24 mouse cellular contexts compared by ENCODE assay signal in the genomic region with DNA sequence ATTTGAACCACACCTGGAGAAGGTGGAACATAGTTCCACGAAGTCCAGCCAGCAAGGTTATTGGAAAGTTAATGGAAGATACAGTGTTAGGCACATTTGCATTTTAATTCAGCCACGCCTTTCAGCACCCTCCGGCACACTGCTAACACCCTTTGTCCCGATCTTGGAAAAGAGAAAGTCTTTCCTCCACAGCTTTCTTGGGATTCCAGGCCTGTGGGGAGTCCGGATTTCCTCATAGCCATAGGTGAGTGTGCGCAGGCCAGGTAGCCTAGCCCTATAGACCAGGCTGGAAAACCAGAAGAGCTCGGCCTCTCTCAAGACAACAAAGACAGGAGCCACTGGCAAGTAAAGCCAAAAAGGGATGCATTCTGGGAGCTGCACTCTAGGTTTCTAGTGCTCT. TPM values are rescaled to one million over a fixed set of nuclear protein-coding genes. Genes with fewer than 3 reads are reported as not detected.
DNase-seq lines count a peak whose midpoint lies in the region; TF ChIP-seq lines count a peak whose summit lies in the region.
"Had no signal": no experiment of that assay in that cellular context is flagged by ENCODE, and none has a peak within 500 bp of the region (broad histone marks: within the 10 kb centered on the region; RNA-seq: fewer than 3 reads in every experiment).

No protein-coding gene starts in this region.

- no peaks in the 10 kb centered on the region for H3K27me3 ChIP-seq in kidney, adult 2 months (replicated peaks; ENCODE audit: control insufficient read depth, insufficient read depth, low read length)
- H3K27me3 ChIP-seq in ES-Bruce4 (ENCODE audit: control insufficient read depth, insufficient read depth, low read length, poor library complexity, severe bottlenecking), result no peaks in the 10 kb centered on the region
- H3K27me3 ChIP-seq: embryonic facial prominence, embryonic 12.5 days; embryonic facial prominence, embryonic 15.5 days; hindbrain, embryonic 12.5 days; hindbrain, embryonic 15.5 days had no signal

- no peaks in the 10 kb centered on the region for H3K4me1 ChIP-seq in kidney, adult 2 months (ENCODE audit: control insufficient read depth, insufficient read depth, low read length)
- H3K4me1 ChIP-seq in ES-Bruce4 (ENCODE audit: control insufficient read depth, insufficient read depth, low read length), result peaks cover 2% of the 10 kb centered on the region
- H3K4me1 ChIP-seq: embryonic facial prominence, embryonic 12.5 days; embryonic facial prominence, embryonic 15.5 days; hindbrain, embryonic 12.5 days; hindbrain, embryonic 15.5 days had no signal

- H3K27ac ChIP-seq in kidney, adult 2 months (ENCODE audit: insufficient read depth, low read depth, low read length), result no peak overlapping the region
- H3K27ac ChIP-seq in ES-Bruce4 (ENCODE audit: insufficient read depth, low read length), result peak overlapping the region; percentile 57
- H3K27ac ChIP-seq: embryonic facial prominence, embryonic 12.5 days; embryonic facial prominence, embryonic 15.5 days; gastrocnemius, adult 2 months; hindbrain, embryonic 12.5 days; hindbrain, embryonic 15.5 days had no signal

- H3K9ac ChIP-seq in ES-Bruce4 (ENCODE audit: low read depth, poor library complexity, severe bottlenecking), result no peak overlapping the region
- H3K9ac ChIP-seq: embryonic facial prominence, embryonic 12.5 days; embryonic facial prominence, embryonic 15.5 days; forebrain, postnatal 0 days; hindbrain, embryonic 12.5 days; hindbrain, embryonic 15.5 days had no signal

- H3K36me3 ChIP-seq in kidney, adult 2 months (ENCODE audit: control insufficient read depth, insufficient read depth, low read length), result no peaks in the 10 kb centered on the region
- H3K36me3 ChIP-seq in ES-Bruce4 (ENCODE audit: control insufficient read depth, insufficient read depth, low read length, poor library complexity, severe bottlenecking), result no peaks in the 10 kb centered on the region
- H3K36me3 ChIP-seq: embryonic facial prominence, embryonic 12.5 days; embryonic facial prominence, embryonic 15.5 days; hindbrain, embryonic 12.5 days; hindbrain, embryonic 15.5 days had no signal

- no peak for TF ChIP-seq CTCF in kidney, adult 2 months (conservative IDR thresholded peaks at IDR 0.05; ENCODE audit: insufficient read depth, insufficient read length, low read depth, low read length)
- TF ChIP-seq CTCF in ES-Bruce4 (IDR thresholded peaks at IDR 0.05; ENCODE audit: low read depth, low read length), result no peak

- DNase-seq in kidney, adult 2 months, result peak; percentile 31
- no peak for DNase-seq in kidney, postnatal 14 days
- peak; percentile 47 for DNase-seq in ES-CJ7 (ENCODE audit: low read depth, low spot score)
- peak; percentile 72 for DNase-seq in ZHBTc4 (ENCODE audit: low read depth, low spot score)
- no peak for DNase-seq in testis, postnatal 14 days (ENCODE audit: low spot score)
- DNase-seq: adrenal gland, postnatal 10 days; adrenal gland, postnatal 36 days; cerebellum, adult 18-20 months; cerebellum, adult 9-10 months; cerebellum, postnatal 14 days; forebrain, postnatal 0 days; gastrocnemius, adult 2 months; gastrocnemius, postnatal 14 days had no signal

- no peak overlapping the region for H3K4me3 ChIP-seq in kidney, adult 2 months (ENCODE audit: insufficient read depth, low read depth, low read length)
- H3K4me3 ChIP-seq in ES-Bruce4 (ENCODE audit: low read depth, low read length), result no peak overlapping the region
- H3K4me3 ChIP-seq: embryonic facial prominence, embryonic 12.5 days; embryonic facial prominence, embryonic 15.5 days; gastrocnemius, adult 2 months; hindbrain, embryonic 12.5 days; hindbrain, embryonic 15.5 days had no signal

- no peaks in the 10 kb centered on the region for H3K9me3 ChIP-seq in ES-Bruce4 (replicated peaks; ENCODE audit: control insufficient read depth, insufficient read depth, low read length, poor library complexity, severe bottlenecking)
- H3K9me3 ChIP-seq: embryonic facial prominence, embryonic 12.5 days; embryonic facial prominence, embryonic 15.5 days; hindbrain, embryonic 12.5 days; hindbrain, embryonic 15.5 days had no signal

- TF ChIP-seq EP300 in ES-Bruce4 (IDR thresholded peaks at IDR 0.05; ENCODE audit: insufficient read depth, low read depth, low read length), result peak; percentile 70; the same call in 1 of the 2 replicates

- TF ChIP-seq POLR2A in kidney, adult 2 months (IDR thresholded peaks at IDR 0.05; ENCODE audit: low read depth, low read length), result no peak
- no peak for TF ChIP-seq POLR2A in ES-Bruce4 (IDR thresholded peaks at IDR 0.05; ENCODE audit: insufficient read depth, low read length)

- 68% methylated on average over 7 of the region's 7 CpGs for WGBS in kidney, adult 2 months

RNA-seq across cellular contexts. Expression of a gene that starts 50.7 kb away (rescaled TPM):
- polyA plus RNA-seq in kidney, adult 2 months (2012; rRNA removed), result 7.8 and 10.5 TPM in 2 replicates
- 0.27 TPM in 1 of 2 replicates, not detected in the other for polyA plus RNA-seq in ES-Bruce4 (2011; ENCODE audit: insufficient read depth, insufficient read length, low read depth, missing spikeins)
- polyA plus RNA-seq: CD4-positive, CD25-positive, alpha-beta regulatory T cell, adult 4 months; forebrain, embryonic 14.5 days; forebrain, postnatal 0 days; heart, embryonic 11.5 days; heart, postnatal 0 days; hindbrain, embryonic 12.5 days; hindbrain, embryonic 15.5 days had no signal

RNA-seq across cellular contexts. Expression of a gene that starts 57.7 kb away (rescaled TPM):
- 22.3 and 28.8 TPM in 2 replicates for polyA plus RNA-seq in kidney, adult 2 months (2012; rRNA removed)
- polyA plus RNA-seq in ES-Bruce4 (2011; ENCODE audit: insufficient read depth, insufficient read length, low read depth, missing spikeins), result not detected in 2 replicates
- polyA plus RNA-seq: C2C12; forebrain, embryonic 11.5 days; heart, postnatal 0 days; hindbrain, embryonic 12.5 days had no signal

Comparison
In these comparisons a context has a peak if more than half of its experiments do, and no peak if none do; other contexts are left out.
1. DNase-seq: peak in kidney, adult 2 months (single experiment), ES-CJ7 (single experiment) and ZHBTc4 (single experiment); none in kidney, postnatal 14 days (single experiment) and testis, postnatal 14 days (single experiment).
2. RNA of a gene that starts 57.7 kb away (polyA plus RNA-seq): 22.3 to 28.8 TPM in kidney, adult 2 months; not detected in ES-Bruce4; every median in the first group is over 10 times any median in the second.